Mouse (Mus musculus) megakaryocyte-erythroid progenitor cell, adult 5-6 weeks (primary cell): ENCODE data around the gene Tpsab1. TPM values are rescaled to one million over a fixed set of nuclear protein-coding genes. Genes with fewer than 3 reads are reported as not detected.

Source experiments
- total RNA-seq, 2 experiments: library from RNA; stranded (forward) in 1 of 2; stranded (reverse) in 1 of 2; fragments of 200-1000, 215-1000 nt in 1 of 2; fragments of >200 nt in 1 of 2; fragmentation: Nextera tagmentation in 1 of 2; gene quantifications; 2 replicates each; pipeline ENCODE4 v1.2.3; 2014 to 2017

Gene Tpsab1
- total RNA-seq, 2 experiments from 2014 or later: not detected

Other genes with a start within 250 kb of the Tpsab1 start
- gene Telo2, start 229.6 kb downstream of the Tpsab1 start, total RNA-seq (2014; fragmentation: Nextera tagmentation): 53.3 and 77.5 TPM in 2 replicates
- gene Telo2, start 229.6 kb downstream of the Tpsab1 start, total RNA-seq (2017): 38.5 and 38.9 TPM in 2 replicates
- gene Ptx4, start 224.8 kb downstream of the Tpsab1 start, total RNA-seq (2014; fragmentation: Nextera tagmentation): not detected in 2 replicates
- 2.4 TPM in 1 of 2 replicates, not detected in the other for gene Ptx4, start 224.8 kb downstream of the Tpsab1 start, total RNA-seq (2017)
- gene Clcn7, start 212.2 kb downstream of the Tpsab1 start, total RNA-seq (2014; fragmentation: Nextera tagmentation): 17.6 and 18.7 TPM in 2 replicates
- gene Clcn7, start 212.2 kb downstream of the Tpsab1 start, total RNA-seq (2017): 5.9 and 10.9 TPM in 2 replicates
- gene Ccdc154, start 183.1 kb downstream of the Tpsab1 start, total RNA-seq (2014; fragmentation: Nextera tagmentation): 0.33 TPM in 1 of 2 replicates, not detected in the other
- gene Ccdc154, start 183.1 kb downstream of the Tpsab1 start, total RNA-seq (2017): not detected in 2 replicates
- gene Gm38655, start 170.1 kb downstream of the Tpsab1 start, total RNA-seq (2014; fragmentation: Nextera tagmentation): not detected in 2 replicates
- not detected in 2 replicates for gene Gm38655, start 170.1 kb downstream of the Tpsab1 start, total RNA-seq (2017)
- 25.4 and 34.8 TPM in 2 replicates for gene BC003965, start 161.0 kb downstream of the Tpsab1 start, total RNA-seq (2014; fragmentation: Nextera tagmentation)
- 16.3 and 18.3 TPM in 2 replicates for gene BC003965, start 161.0 kb downstream of the Tpsab1 start, total RNA-seq (2017)
- 11.5 and 20.5 TPM in 2 replicates for gene Unkl, start 157.2 kb downstream of the Tpsab1 start, total RNA-seq (2014; fragmentation: Nextera tagmentation)
- 9.8 and 14.2 TPM in 2 replicates for gene Unkl, start 157.2 kb downstream of the Tpsab1 start, total RNA-seq (2017)
- gene Gnptg, start 105.4 kb downstream of the Tpsab1 start, total RNA-seq (2014; fragmentation: Nextera tagmentation): 13.9 and 14.2 TPM in 2 replicates
- 10.9 and 12.9 TPM in 2 replicates for gene Gnptg, start 105.4 kb downstream of the Tpsab1 start, total RNA-seq (2017)
- 20.1 and 29.2 TPM in 2 replicates for gene Tsr3, start 105.4 kb downstream of the Tpsab1 start, total RNA-seq (2014; fragmentation: Nextera tagmentation)
- gene Tsr3, start 105.4 kb downstream of the Tpsab1 start, total RNA-seq (2017): 33.3 and 33.7 TPM in 2 replicates
- gene Baiap3, start 89.2 kb downstream of the Tpsab1 start, total RNA-seq (2014; fragmentation: Nextera tagmentation): 1.4 TPM in 1 of 2 replicates, not detected in the other
- 2.7 TPM in 1 of 2 replicates, not detected in the other for gene Baiap3, start 89.2 kb downstream of the Tpsab1 start, total RNA-seq (2017)
- 430 and 467 TPM in 2 replicates for gene Ube2i, start 70.9 kb downstream of the Tpsab1 start, total RNA-seq (2014; fragmentation: Nextera tagmentation)
- gene Ube2i, start 70.9 kb downstream of the Tpsab1 start, total RNA-seq (2017): 338 and 373 TPM in 2 replicates
- gene Prss34, start 47.2 kb downstream of the Tpsab1 start, total RNA-seq (2014; fragmentation: Nextera tagmentation): not detected in 2 replicates
- gene Prss34, start 47.2 kb downstream of the Tpsab1 start, total RNA-seq (2017): 0.72 TPM in 1 of 2 replicates, not detected in the other
- not detected in 2 replicates for gene Prss28, start 36.9 kb downstream of the Tpsab1 start, total RNA-seq (2014; fragmentation: Nextera tagmentation)
- not detected in 2 replicates for gene Prss28, start 36.9 kb downstream of the Tpsab1 start, total RNA-seq (2017)
- not detected in 2 replicates for gene Prss29, start 26.9 kb downstream of the Tpsab1 start, total RNA-seq (2014; fragmentation: Nextera tagmentation)
- gene Prss29, start 26.9 kb downstream of the Tpsab1 start, total RNA-seq (2017): not detected in 2 replicates
- not detected in 2 replicates for gene Tpsb2, start 20.7 kb upstream of the Tpsab1 start, total RNA-seq (2014; fragmentation: Nextera tagmentation)
- gene Tpsb2, start 20.7 kb upstream of the Tpsab1 start, total RNA-seq (2017): not detected in 2 replicates
- not detected in 2 replicates for gene Tpsg1, start 23.7 kb upstream of the Tpsab1 start, total RNA-seq (2014; fragmentation: Nextera tagmentation)
- not detected in 2 replicates for gene Tpsg1, start 23.7 kb upstream of the Tpsab1 start, total RNA-seq (2017)
- 0.67 and 3.8 TPM in 2 replicates for gene Cacna1h, start 88.2 kb upstream of the Tpsab1 start, total RNA-seq (2014; fragmentation: Nextera tagmentation)
- gene Cacna1h, start 88.2 kb upstream of the Tpsab1 start, total RNA-seq (2017): 0.15 TPM in 1 of 2 replicates, not detected in the other
- not detected in 2 replicates for gene Tekt4, start 109.1 kb upstream of the Tpsab1 start, total RNA-seq (2014; fragmentation: Nextera tagmentation)
- not detected in 2 replicates for gene Tekt4, start 109.1 kb upstream of the Tpsab1 start, total RNA-seq (2017)
- not detected in 2 replicates for gene Sstr5, start 151.7 kb upstream of the Tpsab1 start, total RNA-seq (2014; fragmentation: Nextera tagmentation)
- gene Sstr5, start 151.7 kb upstream of the Tpsab1 start, total RNA-seq (2017): not detected in 2 replicates
- gene Sox8, start 225.1 kb upstream of the Tpsab1 start, total RNA-seq (2014; fragmentation: Nextera tagmentation): not detected in 2 replicates
- gene Sox8, start 225.1 kb upstream of the Tpsab1 start, total RNA-seq (2017): not detected in 2 replicates
- 17.6 and 24.2 TPM in 2 replicates for gene Lmf1, start 233.5 kb upstream of the Tpsab1 start, total RNA-seq (2014; fragmentation: Nextera tagmentation)
- 3.2 and 4.8 TPM in 2 replicates for gene Lmf1, start 233.5 kb upstream of the Tpsab1 start, total RNA-seq (2017)